Mouse (Mus musculus): ENCODE results near the gene Tm9sf1.

Tm9sf1 gene

GRCm38 (mm10) chr14:55590748-55591330 is 52.8 kb downstream of the Tm9sf1 start, which contains the start of gene Psme2:
Gene Psme2 (minus strand): TSS chr14:55591113.
- in situ Hi-C loops (cut with MboI, MseI) = no loop called here

GRCm38 (mm10) chr14:55589771-55590448 is 53.7 kb downstream of the Tm9sf1 start:
- in situ Hi-C loops (cut with MboI, MseI) = no loop called here

- in situ Hi-C loops (cut with MboI, MseI) = no loop called here
Observed at GRCm38 (mm10) chr14:55589271-55589670, 54.3 kb downstream of the Tm9sf1 start.

- in situ Hi-C loops (cut with MboI, MseI) = no loop called here
Observed at GRCm38 (mm10) chr14:55586149-55586548, 57.5 kb downstream of the Tm9sf1 start.
